Mouse (Mus musculus) hindbrain, embryonic 11.5 days (tissue): ENCODE measurements around the gene Gm26938. TPM values are rescaled to one million over a fixed set of nuclear protein-coding genes. Genes with fewer than 3 reads are reported as not detected.

Experiments used
- ATAC-seq: fragments of 200-750 bp; cut with Nextera tagmentation; 2 replicates; pipeline ENCODE4 v1.8.0; 2017; ENCODE audit warnings: mild to moderate bottlenecking, moderate TSS enrichment, moderate library complexity; ENCODE audit not compliant: low FRiP score
- DNase-seq: peaks from one replicate; pipeline ENCODE4 v3.0.0-alpha.2; 2015; ENCODE audit warnings: low spot score
- H3K27ac ChIP-seq: fragments of 300-500 bp; sonication (generic); 2 replicates; pipeline ENCODE4 v1.5.1; 2014; ENCODE audit warnings: mild to moderate bottlenecking, low read depth, low read length
- H3K27me3 ChIP-seq: fragments of 300-500 bp; sonication (generic); 2 replicates; pipeline ENCODE4 v1.6.1; 2014; ENCODE audit warnings: mild to moderate bottlenecking, low read length, moderate library complexity, mixed read lengths; ENCODE audit not compliant: control insufficient read depth, insufficient read depth
- H3K36me3 ChIP-seq: fragments of 300-500 bp; sonication (generic); 2 replicates; pipeline ENCODE4 v1.6.1; 2014; ENCODE audit warnings: mild to moderate bottlenecking, low read length, moderate library complexity, mixed read lengths; ENCODE audit not compliant: control insufficient read depth, insufficient read depth
- H3K4me1 ChIP-seq: fragments of 300-500 bp; sonication (generic); replicated peaks from 2 replicates; pipeline ENCODE4 v1.6.1; 2014; ENCODE audit warnings: low read length, mixed read lengths; ENCODE audit not compliant: control insufficient read depth, insufficient read depth
- H3K4me2 ChIP-seq: fragments of 300-500 bp; sonication (generic); replicated peaks from 2 replicates; pipeline ENCODE4 v1.6.1; 2014; ENCODE audit warnings: mild to moderate bottlenecking, low read depth, low read length
- H3K4me3 ChIP-seq: fragments of 300-500 bp; sonication (generic); 2 replicates; pipeline ENCODE4 v1.5.1; 2014; ENCODE audit warnings: low read depth, low read length
- H3K9ac ChIP-seq: fragments of 300-500 bp; sonication (generic); 2 replicates; pipeline ENCODE4 v1.6.1; 2014; ENCODE audit warnings: low read depth, low read length
- H3K9me3 ChIP-seq: fragments of 300-500 bp; sonication (generic); 2 replicates; pipeline ENCODE4 v1.6.1; 2016; ENCODE audit warnings: low read length; ENCODE audit not compliant: control insufficient read depth
- WGBS: fragments of 180-500 bp; shearing (Covaris S2); extraction: QIAGEN DNeasy Blood & Tissue Kit; methylation state at CpG from one replicate; pipeline ENCODE4 v1.1.7; 2014; 5-methylcytosine and 5-hydroxymethylcytosine counted together
- polyA plus RNA-seq: library from polyadenylated mRNA; unstranded; fragments of >200 nt; fragmentation: Nextera tagmentation; extraction: Ambion mirVana; gene quantifications from 2 replicates; pipeline ENCODE4 v1.2.1, GENCODE M21; 2014

Gene Gm26938
- polyA plus RNA-seq, 1 experiment from 2014 or later: not detected

DNA sequence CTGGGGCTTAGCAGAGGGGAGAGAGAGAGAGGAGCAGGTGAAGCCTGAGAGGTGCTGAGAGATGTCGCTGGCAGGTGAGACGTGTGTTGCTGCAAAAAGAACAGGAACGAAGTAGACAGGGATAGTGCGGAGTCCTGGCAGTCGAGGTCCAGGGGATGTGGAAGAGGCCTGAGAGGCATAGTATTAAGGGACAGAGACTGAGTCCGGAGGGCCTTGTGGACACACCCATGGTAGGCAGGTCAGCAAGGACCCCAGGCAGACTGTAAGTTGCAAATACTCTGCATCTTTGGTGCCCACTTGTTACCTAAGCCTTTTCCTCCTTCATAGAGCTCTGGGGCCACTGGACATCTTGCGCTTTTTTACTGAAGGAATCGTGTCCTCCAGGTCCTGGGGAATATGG, 25.0 kb downstream of the Gm26938 start:
- Histone ChIP-seq H3K27ac (no peak overlapping the region), H3K9ac (no peak overlapping the region), H3K4me2 (no peak overlapping the region), H3K9me3 (no peaks in the 10 kb centered on the region), H3K4me1 (peaks cover 15% of the 10 kb centered on the region), H3K27me3 (no peaks in the 10 kb centered on the region), H3K4me3 (no peak overlapping the region), H3K36me3 (0 out of 2 replicates have a peak, but pooled peaks cover 3% of the 10 kb centered on the region)
- DNase-seq (no peak), ATAC-seq (no peak)
- 93% methylated on average over 8 of the region's 8 CpGs for WGBS

DNA sequence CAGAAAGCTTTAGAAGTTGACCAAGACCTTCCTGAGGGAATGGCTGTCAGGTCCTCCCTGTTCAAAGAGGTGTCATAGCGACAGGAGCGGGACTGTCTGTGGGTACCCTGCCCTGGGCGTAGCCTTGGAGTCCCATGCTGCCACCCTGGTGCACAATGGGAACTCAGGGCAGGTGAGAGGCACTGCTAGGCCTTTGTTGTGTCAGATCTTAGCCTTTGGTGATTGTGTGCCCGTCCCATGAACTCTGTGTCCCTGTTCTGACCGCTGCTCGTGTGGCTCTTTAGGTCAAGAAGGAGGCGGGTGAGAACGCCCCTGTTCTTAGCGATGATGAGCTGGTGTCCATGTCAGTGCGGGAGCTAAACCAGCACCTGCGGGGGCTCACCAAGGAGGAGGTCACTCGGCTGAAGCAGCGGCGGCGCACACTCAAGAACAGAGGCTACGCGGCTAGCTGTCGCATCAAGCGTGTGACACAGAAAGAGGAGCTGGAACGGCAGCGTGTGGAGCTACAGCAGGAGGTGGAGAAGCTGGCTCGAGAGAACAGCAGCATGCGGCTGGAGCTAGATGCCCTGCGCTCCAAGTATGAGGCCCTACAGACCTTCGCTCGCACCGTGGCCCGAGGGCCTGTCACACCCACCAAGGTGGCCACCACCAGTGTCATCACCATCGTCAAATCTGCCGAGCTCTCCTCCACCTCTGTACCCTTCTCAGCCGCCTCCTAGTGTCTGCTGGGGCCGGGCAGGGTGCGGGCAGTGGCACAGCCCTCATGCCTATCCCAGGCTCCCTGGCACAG, 26.2 kb downstream of the Gm26938 start:
- 0 out of 2 replicates have a peak, but pooled peaks cover 3% of the 10 kb centered on the region for H3K36me3 ChIP-seq
- no peaks in the 10 kb centered on the region for H3K27me3 ChIP-seq
- H3K4me3 ChIP-seq: no peak overlapping the region
- WGBS: 91% methylated on average over 33 of the region's 33 CpGs
- no peak overlapping the region for H3K9ac ChIP-seq
- H3K4me1 ChIP-seq: peaks cover 15% of the 10 kb centered on the region
- ATAC-seq: no peak
- DNase-seq: no peak
- H3K27ac ChIP-seq: no peak overlapping the region
- H3K9me3 ChIP-seq: no peaks in the 10 kb centered on the region
- no peak overlapping the region for H3K4me2 ChIP-seq

DNA sequence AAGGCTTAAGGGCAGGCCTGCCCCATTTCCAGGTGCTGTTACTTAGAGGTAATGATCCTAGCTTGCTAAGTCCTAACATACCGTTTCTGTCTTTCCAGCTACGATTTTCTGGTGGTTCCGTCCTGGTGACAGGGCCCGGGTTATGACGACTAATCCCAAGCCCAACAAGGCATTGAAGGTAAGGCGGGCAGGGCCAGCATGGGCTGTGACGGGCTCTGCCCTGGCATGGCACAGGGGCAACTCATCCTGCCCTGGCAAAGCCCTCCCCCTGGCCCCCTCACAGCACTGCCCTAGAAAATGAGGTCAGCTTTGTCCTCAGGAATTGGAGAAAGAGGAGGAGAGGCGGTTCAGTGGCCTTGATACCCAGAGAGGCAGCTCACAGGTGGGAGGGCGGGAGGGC, 27.2 kb downstream of the Gm26938 start:
- no peak overlapping the region for H3K4me2 ChIP-seq
- H3K27me3 ChIP-seq: no peaks in the 10 kb centered on the region

DNA sequence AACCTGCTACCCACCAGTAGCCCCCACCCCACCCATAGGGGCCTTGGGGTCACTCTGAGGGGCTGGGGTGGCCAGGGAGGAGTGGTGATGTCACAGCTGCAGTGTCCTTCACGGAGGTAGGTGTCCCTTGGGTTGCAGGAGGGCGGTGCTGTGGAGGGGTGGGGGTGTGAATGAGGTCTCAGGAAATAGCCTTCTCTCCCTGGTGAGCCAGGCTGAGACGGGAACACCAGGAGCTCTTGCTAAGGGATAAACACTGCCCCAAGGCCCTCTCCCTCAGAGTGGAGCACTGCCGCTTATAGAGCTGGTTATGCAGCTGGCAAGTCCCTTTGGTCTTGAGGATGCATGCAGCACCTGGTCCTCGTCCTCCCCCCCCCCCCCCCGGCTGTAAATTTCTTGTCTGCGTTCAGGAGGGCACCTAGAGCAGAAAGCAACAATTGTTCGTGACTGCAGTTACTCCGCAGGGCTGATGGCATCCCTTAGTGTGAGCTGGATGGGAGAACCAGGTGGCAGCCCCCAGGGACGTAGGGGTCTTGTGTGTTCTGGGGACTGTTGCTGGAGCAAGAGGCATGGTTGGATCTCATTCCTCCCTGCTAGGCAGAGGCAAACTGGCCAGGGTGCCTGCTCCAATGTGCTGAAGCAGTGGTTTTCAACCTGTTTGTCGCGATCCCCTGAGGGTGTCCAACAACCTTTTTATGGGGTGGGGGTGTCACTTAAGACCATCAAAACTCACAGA, 27.9 kb downstream of the Gm26938 start:
- 37% methylated on average over 12 of the region's 12 CpGs for WGBS
- DNase-seq: no peak
- no peaks in the 10 kb centered on the region for H3K9me3 ChIP-seq
- H3K4me1 ChIP-seq: peaks cover 15% of the 10 kb centered on the region
- 0 out of 2 replicates have a peak, but pooled peaks cover 3% of the 10 kb centered on the region for H3K36me3 ChIP-seq
- H3K27me3 ChIP-seq: no peaks in the 10 kb centered on the region
- peak overlapping the region; percentile 38; the same call in 1 of the 2 replicates for H3K9ac ChIP-seq
- peak overlapping the region; percentile 37 for H3K4me2 ChIP-seq
- peak overlapping the region; percentile 12; the same call in 1 of the 2 replicates for H3K4me3 ChIP-seq
- peak overlapping the region; percentile 85 for H3K27ac ChIP-seq
- ATAC-seq: no peak; the same call in 1 of the 2 replicates

More for the DNA sequence above, 27.2 kb downstream of the Gm26938 start:
- 0 out of 2 replicates have a peak, but pooled peaks cover 3% of the 10 kb centered on the region for H3K36me3 ChIP-seq
- ATAC-seq (no peak), DNase-seq (no peak)
- H3K9ac ChIP-seq: no peak overlapping the region
- 92% methylated on average over 9 of the region's 9 CpGs for WGBS
- H3K4me3 ChIP-seq: no peak overlapping the region
- no peak overlapping the region for H3K27ac ChIP-seq
- no peaks in the 10 kb centered on the region for H3K9me3 ChIP-seq
- H3K4me1 ChIP-seq: peaks cover 15% of the 10 kb centered on the region

DNA sequence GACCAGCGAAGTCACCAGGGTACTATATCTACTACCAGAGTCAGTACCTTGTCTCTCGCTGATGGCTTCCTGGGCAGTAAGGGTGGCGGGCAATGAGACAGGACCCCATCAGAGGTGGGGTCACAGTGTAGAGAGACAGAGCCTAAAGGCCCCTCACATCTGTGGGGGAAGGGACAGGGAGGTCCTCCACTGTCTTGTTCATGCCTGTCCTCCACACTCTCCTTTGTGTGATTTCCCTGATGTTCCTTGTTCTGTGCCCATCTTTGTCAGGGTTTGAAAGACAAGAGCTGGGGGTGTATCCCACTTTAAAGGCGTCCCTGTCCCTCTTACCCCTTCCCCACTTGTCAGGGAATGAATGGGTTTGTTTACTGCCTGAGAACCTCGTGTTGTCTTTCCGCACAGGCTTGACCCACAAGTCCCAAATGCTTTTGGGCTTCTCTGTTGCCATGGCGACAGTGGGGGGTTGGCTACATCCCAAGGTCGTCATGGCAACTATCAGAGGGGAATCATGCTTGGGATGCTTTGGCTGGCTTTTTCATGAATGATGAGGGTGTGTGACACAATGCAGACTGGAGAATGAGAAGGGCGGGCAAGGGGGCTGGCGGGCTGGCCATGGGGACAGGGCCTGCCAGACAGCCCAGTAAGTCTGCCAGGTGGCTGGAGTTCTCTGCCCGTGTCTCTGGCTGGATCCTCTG, 28.6 kb downstream of the Gm26938 start:
- peak overlapping the region; percentile 85 for H3K27ac ChIP-seq
- 0 out of 2 replicates have a peak overlapping the region, but pooled peaks have one; percentile 12 for H3K4me3 ChIP-seq
- 18% methylated on average over 11 of the region's 11 CpGs for WGBS
- H3K4me1 ChIP-seq: peaks cover 15% of the 10 kb centered on the region
- no peaks in the 10 kb centered on the region for H3K27me3 ChIP-seq
- H3K9me3 ChIP-seq: no peaks in the 10 kb centered on the region
- H3K36me3 ChIP-seq: 0 out of 2 replicates have a peak, but pooled peaks cover 3% of the 10 kb centered on the region
- peak; percentile 97 for DNase-seq
- H3K4me2 ChIP-seq: peak overlapping the region; percentile 37
- ATAC-seq: peak; percentile 92
- peak overlapping the region; percentile 37; the same call in 1 of the 2 replicates for H3K9ac ChIP-seq

DNA sequence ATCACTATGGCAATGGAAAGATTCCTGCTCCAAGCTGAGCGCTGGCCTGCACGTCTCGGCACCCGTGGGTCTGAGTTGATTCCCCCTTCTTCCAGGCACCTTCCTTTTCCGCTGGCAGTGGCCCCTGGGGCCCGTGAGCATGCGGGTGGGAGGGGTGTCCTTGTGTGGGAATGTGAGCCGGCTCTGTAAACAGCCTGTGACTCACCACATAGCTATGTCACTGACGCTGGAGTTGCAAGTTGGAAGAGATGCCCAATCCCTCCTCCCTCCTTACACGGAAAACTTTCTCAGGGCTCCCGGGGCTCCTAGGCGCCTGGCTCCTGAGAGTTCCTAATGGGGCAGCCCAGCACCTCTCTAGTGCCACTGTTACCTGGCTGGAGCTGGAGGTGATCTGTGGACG, 29.3 kb downstream of the Gm26938 start:
- DNase-seq: peak; percentile 40
- H3K27ac ChIP-seq: peak overlapping the region; percentile 60
- peak; percentile 20; the same call in 1 of the 2 replicates for ATAC-seq
- no peaks in the 10 kb centered on the region for H3K9me3 ChIP-seq
- H3K36me3 ChIP-seq: 0 out of 2 replicates have a peak, but pooled peaks cover 3% of the 10 kb centered on the region
- peaks cover 18% of the 10 kb centered on the region for H3K4me1 ChIP-seq
- peaks cover 3% of the 10 kb centered on the region; the same call in 1 of the 2 replicates for H3K27me3 ChIP-seq
- WGBS: 15% methylated on average over 13 of the region's 13 CpGs
- H3K4me2 ChIP-seq: peak overlapping the region; percentile 20; the same call in 1 of the 2 replicates
- no peak overlapping the region for H3K4me3 ChIP-seq
- peak overlapping the region; percentile 12; the same call in 1 of the 2 replicates for H3K9ac ChIP-seq

DNA sequence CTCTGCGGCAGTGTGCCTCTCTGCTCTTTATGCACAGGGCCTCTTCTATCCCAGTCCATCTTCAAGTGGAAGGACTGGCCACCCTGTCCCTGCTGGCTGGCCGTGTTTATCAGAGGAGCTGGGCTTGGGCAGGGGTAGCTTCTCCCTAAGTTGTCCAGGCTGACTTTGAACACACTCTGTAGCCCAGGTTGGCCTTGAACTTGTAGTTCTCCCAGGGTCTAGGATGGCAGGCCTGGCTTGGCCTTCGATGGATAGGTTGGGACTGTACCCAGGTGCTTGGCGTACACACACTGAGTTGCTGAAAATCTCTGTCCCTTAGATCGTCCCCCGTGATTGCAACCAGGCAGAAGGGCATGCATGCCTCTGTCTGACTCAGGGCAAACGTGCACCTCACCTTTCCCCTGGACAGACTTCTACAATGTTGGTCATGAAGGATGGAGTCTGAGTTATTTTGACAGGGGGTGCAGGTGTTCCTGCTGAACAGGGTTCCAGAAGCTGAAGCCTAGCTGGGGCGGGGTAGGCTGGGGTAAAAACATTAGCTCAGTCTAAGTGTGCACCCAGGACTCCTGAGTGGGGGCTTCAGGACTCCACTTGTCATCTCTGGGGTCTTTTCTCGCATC, 30.1 kb downstream of the Gm26938 start:
- no peak for ATAC-seq
- no peak overlapping the region for H3K4me2 ChIP-seq
- no peak overlapping the region for H3K27ac ChIP-seq
- no peak overlapping the region for H3K9ac ChIP-seq
- DNase-seq: no peak
- WGBS: 82% methylated on average over 9 of the region's 9 CpGs
- no peak overlapping the region for H3K4me3 ChIP-seq
- H3K36me3 ChIP-seq: 0 out of 2 replicates have a peak, but pooled peaks cover 3% of the 10 kb centered on the region
- H3K9me3 ChIP-seq: no peaks in the 10 kb centered on the region
- peaks cover 18% of the 10 kb centered on the region for H3K4me1 ChIP-seq
- peaks cover 3% of the 10 kb centered on the region; the same call in 1 of the 2 replicates for H3K27me3 ChIP-seq

DNA sequence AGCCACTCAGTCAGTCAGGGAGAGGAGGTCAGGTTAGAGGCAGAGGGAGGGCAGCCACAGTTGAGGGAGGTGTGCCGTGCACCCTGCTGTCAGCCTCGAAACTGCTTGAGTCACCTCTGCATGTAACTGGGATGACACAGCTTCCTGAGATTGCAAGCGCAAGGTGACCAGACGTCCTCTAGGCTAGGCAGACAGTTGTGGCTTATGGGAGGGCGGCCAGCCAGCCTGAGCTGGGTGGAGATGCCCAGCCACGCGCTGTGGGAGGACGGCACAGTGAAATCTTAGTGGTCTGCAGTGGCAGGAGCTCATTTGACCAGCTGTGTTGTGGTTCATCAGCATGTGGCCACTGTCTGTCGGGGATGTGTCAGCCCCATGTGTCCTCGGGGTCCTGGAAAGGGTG, 31.3 kb downstream of the Gm26938 start:
- peaks cover 18% of the 10 kb centered on the region for H3K4me1 ChIP-seq
- 67% methylated on average over 10 of the region's 10 CpGs for WGBS
- peaks cover 3% of the 10 kb centered on the region; the same call in 1 of the 2 replicates for H3K27me3 ChIP-seq
- H3K9ac ChIP-seq: no peak overlapping the region
- no peak overlapping the region for H3K4me2 ChIP-seq
- DNase-seq: no peak
- no peaks in the 10 kb centered on the region for H3K9me3 ChIP-seq
- no peak for ATAC-seq
- no peak overlapping the region for H3K4me3 ChIP-seq
- H3K27ac ChIP-seq: no peak overlapping the region
- H3K36me3 ChIP-seq: no peaks in the 10 kb centered on the region
